Mouse (Mus musculus) limb, embryonic 13.5 days (tissue): ENCODE measurements around the gene Dohh. TPM values are rescaled to one million over a fixed set of nuclear protein-coding genes. Genes with fewer than 3 reads are reported as not detected.

Experiments used
- ATAC-seq: fragments of 200-750 bp; cut with Nextera tagmentation; 2 replicates; pipeline ENCODE4 v1.8.0; 2017; ENCODE audit warnings: low read depth, moderate number of reproducible peaks, moderate TSS enrichment; ENCODE audit not compliant: low FRiP score
- H3K27ac ChIP-seq: fragments of 300-500 bp; sonication (generic); 2 replicates; pipeline ENCODE4 v1.5.1; 2015; ENCODE audit warnings: inconsistent platforms, mild to moderate bottlenecking, moderate library complexity
- H3K27me3 ChIP-seq: fragments of 300-500 bp; sonication (generic); 2 replicates; pipeline ENCODE4 v1.6.1; 2015; ENCODE audit warnings: mild to moderate bottlenecking, inconsistent platforms
- H3K36me3 ChIP-seq: fragments of 300-500 bp; sonication (generic); 2 replicates; pipeline ENCODE4 v1.6.1; 2015; ENCODE audit warnings: inconsistent platforms, mild to moderate bottlenecking, moderate library complexity
- H3K4me1 ChIP-seq: fragments of 300-500 bp; sonication (generic); 2 replicates; pipeline ENCODE4 v1.6.1; 2015; ENCODE audit warnings: inconsistent platforms
- H3K4me2 ChIP-seq: fragments of 300-500 bp; sonication (generic); replicated peaks from 2 replicates; pipeline ENCODE4 v1.6.1; 2015; ENCODE audit warnings: inconsistent platforms, mild to moderate bottlenecking, moderate library complexity
- H3K4me3 ChIP-seq: fragments of 300-500 bp; sonication (generic); 2 replicates; pipeline ENCODE4 v1.5.1; 2015; ENCODE audit warnings: moderate library complexity, mild to moderate bottlenecking, inconsistent platforms
- H3K9ac ChIP-seq: fragments of 300-500 bp; sonication (generic); 2 replicates; pipeline ENCODE4 v1.6.1; 2015; ENCODE audit warnings: mild to moderate bottlenecking, inconsistent platforms
- H3K9me3 ChIP-seq: fragments of 300-500 bp; sonication (generic); 2 replicates; pipeline ENCODE4 v1.6.1; 2016; ENCODE audit warnings: inconsistent platforms
- WGBS: fragments of 180-500 bp; shearing (Covaris S2); methylation state at CpG from one replicate; pipeline ENCODE4 v1.1.7; 2015; 5-methylcytosine and 5-hydroxymethylcytosine counted together
- polyA plus RNA-seq: library from polyadenylated mRNA; unstranded; fragments of >200 nt; fragmentation: Nextera tagmentation; extraction: Ambion mirVana; gene quantifications from 2 replicates; pipeline ENCODE4 v1.2.1, GENCODE M21; 2015

Gene Dohh
- polyA plus RNA-seq, 1 experiment from 2014 or later, result 79.4 TPM

GRCm38 (mm10) chr10:81410981-81411380 is 26.8 kb downstream of the Dohh start:
- peak overlapping the region; percentile 85 for H3K27ac ChIP-seq
- no peaks in the 10 kb centered on the region for H3K9me3 ChIP-seq
- peaks cover 52% of the 10 kb centered on the region for H3K36me3 ChIP-seq
- ATAC-seq, result no peak
- H3K4me1 ChIP-seq, result peaks cover 98% of the 10 kb centered on the region
- H3K9ac ChIP-seq, result 0 out of 2 replicates have a peak overlapping the region, but pooled peaks have one; percentile 31
- 66% methylated on average over 9 of the region's 9 CpGs for WGBS
- no peak overlapping the region for H3K4me3 ChIP-seq
- H3K27me3 ChIP-seq, result peaks cover 18% of the 10 kb centered on the region
- H3K4me2 ChIP-seq, result no peak overlapping the region

GRCm38 (mm10) chr10:81411471-81412400 is 27.5 kb downstream of the Dohh start:
- Histone ChIP-seq H3K36me3 (peaks cover 45% of the 10 kb centered on the region), H3K4me1 (peaks cover 98% of the 10 kb centered on the region), H3K4me2 (peak overlapping the region; percentile 19; the same call in 1 of the 2 replicates), H3K9ac (0 out of 2 replicates have a peak overlapping the region, but pooled peaks have one; percentile 31), H3K4me3 (no peak overlapping the region), H3K27ac (peak overlapping the region; percentile 85), H3K9me3 (no peaks in the 10 kb centered on the region), H3K27me3 (peaks cover 18% of the 10 kb centered on the region)
- ATAC-seq, result no peak
- WGBS, result 67% methylated on average over 18 of the region's 18 CpGs

- peak overlapping the region; percentile 43; the same call in 1 of the 2 replicates for H3K9ac ChIP-seq
- H3K9me3 ChIP-seq, result no peaks in the 10 kb centered on the region
- peak overlapping the region; percentile 85; the same call in 1 of the 2 replicates for H3K27ac ChIP-seq
- H3K36me3 ChIP-seq, result peaks cover 35% of the 10 kb centered on the region
- ATAC-seq, result no peak
- H3K4me3 ChIP-seq, result no peak overlapping the region
- H3K4me1 ChIP-seq, result peaks cover 98% of the 10 kb centered on the region
- H3K4me2 ChIP-seq, result no peak overlapping the region
- peaks cover 9% of the 10 kb centered on the region for H3K27me3 ChIP-seq
- WGBS, result 79% methylated on average over 16 of the region's 16 CpGs
Measured at GRCm38 (mm10) chr10:81412586-81413309, 28.5 kb downstream of the Dohh start.

GRCm38 (mm10) chr10:81413310-81414261 is 29.4 kb downstream of the Dohh start:
- peaks cover 2% of the 10 kb centered on the region for H3K27me3 ChIP-seq
- H3K4me1 ChIP-seq, result peaks cover 98% of the 10 kb centered on the region
- H3K27ac ChIP-seq, result peak overlapping the region; percentile 91; the same call in 1 of the 2 replicates
- ATAC-seq, result 0 out of 2 replicates have a peak, but pooled peaks have one; percentile 6
- H3K36me3 ChIP-seq, result peaks cover 26% of the 10 kb centered on the region
- no peaks in the 10 kb centered on the region for H3K9me3 ChIP-seq
- H3K4me2 ChIP-seq, result peak overlapping the region; percentile 48
- 0 out of 2 replicates have a peak overlapping the region, but pooled peaks have one; percentile 19 for H3K9ac ChIP-seq
- 25% methylated on average over 26 of the region's 26 CpGs for WGBS
- no peak overlapping the region; the same call in 1 of the 2 replicates for H3K4me3 ChIP-seq

- peaks cover 35% of the 10 kb centered on the region for H3K36me3 ChIP-seq
- no peaks in the 10 kb centered on the region for H3K27me3 ChIP-seq
- peak overlapping the region; percentile 91; the same call in 1 of the 2 replicates for H3K27ac ChIP-seq
- peaks cover 95% of the 10 kb centered on the region for H3K4me1 ChIP-seq
- H3K9me3 ChIP-seq, result no peaks in the 10 kb centered on the region
- ATAC-seq, result no peak
- no peak overlapping the region for H3K9ac ChIP-seq
- H3K4me3 ChIP-seq, result no peak overlapping the region
- peak overlapping the region; percentile 48; the same call in 1 of the 2 replicates for H3K4me2 ChIP-seq
Measured at GRCm38 (mm10) chr10:81414682-81415081, 30.5 kb downstream of the Dohh start.

GRCm38 (mm10) chr10:81415146-81415545 is 30.9 kb downstream of the Dohh start:
- Histone ChIP-seq H3K9me3 (no peaks in the 10 kb centered on the region), H3K4me3 (no peak overlapping the region), H3K9ac (no peak overlapping the region), H3K27ac (peak overlapping the region; percentile 91; the same call in 1 of the 2 replicates), H3K4me1 (peaks cover 91% of the 10 kb centered on the region), H3K4me2 (no peak overlapping the region), H3K27me3 (no peaks in the 10 kb centered on the region), H3K36me3 (peaks cover 40% of the 10 kb centered on the region)
- ATAC-seq, result no peak
- WGBS, result 78% methylated on average over 5 of the region's 5 CpGs

- Histone ChIP-seq H3K27ac (peak overlapping the region; percentile 91), H3K4me1 (peaks cover 86% of the 10 kb centered on the region), H3K9me3 (no peaks in the 10 kb centered on the region), H3K9ac (no peak overlapping the region), H3K4me2 (no peak overlapping the region), H3K27me3 (no peaks in the 10 kb centered on the region), H3K36me3 (peaks cover 44% of the 10 kb centered on the region), H3K4me3 (no peak overlapping the region)
- 63% methylated on average over 17 of the region's 17 CpGs for WGBS
- ATAC-seq, result no peak
Measured at GRCm38 (mm10) chr10:81415549-81416310, 31.5 kb downstream of the Dohh start.

GRCm38 (mm10) chr10:81416581-81417226 is 32.5 kb downstream of the Dohh start:
- Histone ChIP-seq H3K36me3 (peaks cover 46% of the 10 kb centered on the region), H3K4me1 (peaks cover 77% of the 10 kb centered on the region), H3K9ac (peak overlapping the region; percentile 65), H3K4me2 (peak overlapping the region; percentile 64), H3K27me3 (no peaks in the 10 kb centered on the region), H3K4me3 (peak overlapping the region; percentile 34), H3K9me3 (no peaks in the 10 kb centered on the region), H3K27ac (peak overlapping the region; percentile 91)
- peak; percentile 76 for ATAC-seq
- 1% methylated on average over 15 of the region's 26 CpGs for WGBS

- WGBS, result 44% methylated on average over 12 of the region's 12 CpGs
- no peak for ATAC-seq
- Histone ChIP-seq H3K4me1 (peaks cover 68% of the 10 kb centered on the region), H3K4me3 (peak overlapping the region; percentile 34), H3K27ac (peak overlapping the region; percentile 91), H3K4me2 (peak overlapping the region; percentile 64), H3K27me3 (no peaks in the 10 kb centered on the region), H3K9me3 (no peaks in the 10 kb centered on the region), H3K9ac (peak overlapping the region; percentile 65), H3K36me3 (peaks cover 40% of the 10 kb centered on the region)
Measured at GRCm38 (mm10) chr10:81417227-81418215, 33.3 kb downstream of the Dohh start.
